Mouse (Mus musculus) CH12.LX (cell line): Measurements from ENCODE around the gene Ubxn2a. TPM values are rescaled to one million over a fixed set of nuclear protein-coding genes. Genes with fewer than 3 reads are reported as not detected.

Experiments
- DNase-seq: peaks from one replicate; pipeline ENCODE4 v3.0.0-alpha.2; 2013; ENCODE audit errors: extremely low read depth
- H3K27ac ChIP-seq: 2 replicates; pipeline ENCODE4 v1.5.1; 2012; ENCODE audit warnings: low read depth, mild to moderate bottlenecking, control low read depth, moderate library complexity; ENCODE audit not compliant: insufficient read depth
- H3K27me3 ChIP-seq: replicated peaks from 2 replicates; pipeline ENCODE3; 2012; ENCODE audit warnings: inconsistent platforms
- H3K36me3 ChIP-seq, 2 experiments: replicated peaks in 1 of 2; 2 replicates each; pipeline versions ENCODE3 to v1.6.1; 2012; ENCODE audit warnings: inconsistent platforms in 1 of 2, low read length in 1 of 2, mild to moderate bottlenecking in 1 of 2, mixed read lengths in 1 of 2, moderate library complexity in 1 of 2; ENCODE audit not compliant: control insufficient read depth in 1 of 2, insufficient read depth in 1 of 2
- H3K4me1 ChIP-seq, 2 experiments: 2 replicates each; pipeline ENCODE4 v1.6.1; 2012; ENCODE audit warnings: inconsistent platforms in 1 of 2, moderate library complexity in 1 of 2; ENCODE audit not compliant: insufficient read depth in 2 of 2, control insufficient read depth in 1 of 2
- H3K4me2 ChIP-seq: 2 replicates; pipeline ENCODE4 v1.6.1; 2012; ENCODE audit warnings: low read depth, mild to moderate bottlenecking, control low read depth; ENCODE audit not compliant: poor library complexity, insufficient read depth, severe bottlenecking
- H3K4me3 ChIP-seq, 3 experiments: fragments of 150-350 bp in 1 of 3; sonication (generic) in 1 of 3; replicated peaks in 1 of 3; 2 replicates each; pipeline versions ENCODE3 to v1.5.1; 2011 to 2012; ENCODE audit warnings: low read depth in 2 of 3, low read length in 2 of 3, mild to moderate bottlenecking in 2 of 3, moderate library complexity in 2 of 3, control low read depth in 1 of 3, improper control_type of control experiment in 1 of 3, inconsistent platforms in 1 of 3, mixed read lengths in 1 of 3; ENCODE audit not compliant: poor library complexity in 1 of 3
- H3K79me2 ChIP-seq: replicated peaks from 2 replicates; pipeline ENCODE4 v1.6.1; 2012; ENCODE audit warnings: mild to moderate bottlenecking, moderate library complexity; ENCODE audit not compliant: control insufficient read depth, poor library complexity, insufficient read depth, severe bottlenecking; ENCODE audit errors: extremely low read depth
- H3K9ac ChIP-seq: 2 replicates; pipeline ENCODE4 v1.6.1; 2012; ENCODE audit warnings: low read depth, mild to moderate bottlenecking, control low read depth, moderate library complexity; ENCODE audit not compliant: insufficient read depth
- H3K9me3 ChIP-seq: replicated peaks from 2 replicates; pipeline ENCODE3; 2012; ENCODE audit warnings: low read length, inconsistent platforms, mixed read lengths
- CTCF ChIP-seq, 2 experiments: IDR thresholded peaks in 1 of 2; conservative IDR thresholded peaks in 1 of 2; 2 replicates each; pipeline ENCODE4 v1.5.1; 2011 to 2012; ENCODE audit warnings: low read depth in 2 of 2, low read length in 2 of 2, improper control_type of control experiment in 1 of 2, inconsistent platforms in 1 of 2, mild to moderate bottlenecking in 1 of 2, moderate library complexity in 1 of 2
- E2F4 ChIP-seq: IDR thresholded peaks from 2 replicates; pipeline ENCODE4 v1.6.1; 2011; ENCODE audit warnings: low read depth, low read length, improper control_type of control experiment; ENCODE audit not compliant: insufficient replicate concordance
- ELF1 ChIP-seq: IDR thresholded peaks from 2 replicates; pipeline ENCODE4 v1.6.1; 2014; ENCODE audit warnings: low read depth, mild to moderate bottlenecking, inconsistent platforms, low read length, improper control_type of control experiment
- EP300 ChIP-seq: IDR thresholded peaks from 2 replicates; pipeline ENCODE4 v1.6.1; 2011; ENCODE audit warnings: low read length, improper control_type of control experiment
- ETS1 ChIP-seq: conservative IDR thresholded peaks from 2 replicates; pipeline ENCODE4 v1.6.1; 2012; ENCODE audit warnings: low read depth, mild to moderate bottlenecking, inconsistent platforms, low read length, improper control_type of control experiment, moderate library complexity
- GABPA ChIP-seq: IDR thresholded peaks from 2 replicates; pipeline ENCODE4 v1.6.1; 2012; ENCODE audit warnings: low read depth, low read length, improper control_type of control experiment, inconsistent platforms; ENCODE audit not compliant: insufficient replicate concordance
- HCFC1 ChIP-seq: IDR thresholded peaks from 2 replicates; pipeline ENCODE4 v1.6.1; 2012; ENCODE audit warnings: low read depth, mild to moderate bottlenecking, inconsistent platforms, low read length, improper control_type of control experiment
- JUN ChIP-seq: IDR thresholded peaks from 2 replicates; pipeline ENCODE4 v1.6.1; 2011; ENCODE audit warnings: low read depth, mild to moderate bottlenecking, low read length, improper control_type of control experiment, moderate library complexity; ENCODE audit not compliant: insufficient read depth
- JUND ChIP-seq: conservative IDR thresholded peaks from 2 replicates; pipeline ENCODE4 v1.6.1; 2011; ENCODE audit warnings: low read depth, low read length, improper control_type of control experiment
- KAT2A ChIP-seq: IDR thresholded peaks from 2 replicates; pipeline ENCODE4 v1.6.1; 2012; ENCODE audit warnings: low read length, improper control_type of control experiment, inconsistent platforms; ENCODE audit not compliant: insufficient replicate concordance
- MAX ChIP-seq: IDR thresholded peaks from 2 replicates; pipeline ENCODE4 v1.6.1; 2011; ENCODE audit warnings: low read length, improper control_type of control experiment
- MEF2A ChIP-seq: IDR thresholded peaks from 2 replicates; pipeline ENCODE4 v1.6.1; 2014; ENCODE audit warnings: low read depth, mild to moderate bottlenecking, inconsistent platforms, low read length, improper control_type of control experiment, borderline replicate concordance
- MYC ChIP-seq: IDR thresholded peaks from 2 replicates; pipeline ENCODE4 v1.6.1; 2011; ENCODE audit warnings: low read depth, mild to moderate bottlenecking, improper control_type of control experiment, low read length
- NELFE ChIP-seq: IDR thresholded peaks from 2 replicates; pipeline ENCODE4 v1.6.1; 2011; ENCODE audit warnings: low read depth, low read length, improper control_type of control experiment
- NRF1 ChIP-seq: IDR thresholded peaks from 2 replicates; pipeline ENCODE4 v1.6.1; 2014; ENCODE audit warnings: low read depth, mild to moderate bottlenecking, inconsistent platforms, low read length, improper control_type of control experiment, moderate library complexity
- PAX5 ChIP-seq: IDR thresholded peaks from 2 replicates; pipeline ENCODE4 v1.6.1; 2012; ENCODE audit warnings: low read length, inconsistent platforms, mixed read lengths
- POLR2AphosphoS2 ChIP-seq: IDR thresholded peaks from 2 replicates; pipeline ENCODE4 v1.6.1; 2011; ENCODE audit warnings: low read depth, low read length, improper control_type of control experiment
- RAD21 ChIP-seq: IDR thresholded peaks from 2 replicates; pipeline ENCODE4 v1.6.1; 2011; ENCODE audit warnings: low read depth, mild to moderate bottlenecking, low read length, improper control_type of control experiment, moderate library complexity
- RCOR1 ChIP-seq: conservative IDR thresholded peaks from 2 replicates; pipeline ENCODE4 v1.6.1; 2012; ENCODE audit warnings: low read depth, mild to moderate bottlenecking, inconsistent platforms, low read length, improper control_type of control experiment
- SIN3A ChIP-seq: IDR thresholded peaks from 2 replicates; pipeline ENCODE4 v1.6.1; 2012; ENCODE audit warnings: low read length, improper control_type of control experiment, inconsistent platforms
- SMC3 ChIP-seq: IDR thresholded peaks from 2 replicates; pipeline ENCODE4 v1.6.1; 2011; ENCODE audit warnings: low read depth, low read length, improper control_type of control experiment
- TCF12 ChIP-seq: IDR thresholded peaks from 2 replicates; pipeline ENCODE4 v1.6.1; 2014; ENCODE audit warnings: low read depth, mild to moderate bottlenecking, inconsistent platforms, low read length, improper control_type of control experiment
- UBTF ChIP-seq: IDR thresholded peaks from 2 replicates; pipeline ENCODE4 v1.6.1; 2012; ENCODE audit warnings: low read depth, mild to moderate bottlenecking, inconsistent platforms, low read length, improper control_type of control experiment, moderate library complexity
- USF1 ChIP-seq: IDR thresholded peaks from 2 replicates; pipeline ENCODE4 v1.6.1; 2014; ENCODE audit warnings: low read depth, mild to moderate bottlenecking, inconsistent platforms, low read length, improper control_type of control experiment
- ZC3H11A ChIP-seq: IDR thresholded peaks from 2 replicates; pipeline ENCODE4 v1.6.1; 2012; ENCODE audit warnings: low read depth, mild to moderate bottlenecking, inconsistent platforms, low read length, improper control_type of control experiment
- ZKSCAN1 ChIP-seq: IDR thresholded peaks from 2 replicates; pipeline ENCODE4 v1.6.1; 2012; ENCODE audit warnings: low read depth, inconsistent platforms, low read length, improper control_type of control experiment, borderline replicate concordance
- ZNF384 ChIP-seq: IDR thresholded peaks from 2 replicates; pipeline ENCODE4 v1.6.1; 2012; ENCODE audit warnings: low read depth, low read length, improper control_type of control experiment, inconsistent platforms
- dilution Hi-C: fragments of 300-500 bp; cut with MboI; formaldehyde crosslinking; loops from 2 replicates; pipeline ENCODE4 v1.14.3; 2020; ENCODE audit warnings: low sequenced_read_pairs; ENCODE audit not compliant: extremely low pct_unique_long_range_greater_than_20kb, extremely low pct_ligation_motif_present
- in situ Hi-C: fragments of 300-500 bp; cut with MboI; formaldehyde crosslinking; loops from 3 replicates; pipeline ENCODE4 v1.14.3; 2019; ENCODE audit warnings: low sequenced_read_pairs, low pct_ligation_motif_present, low pct_unique_long_range_greater_than_20kb, mixed read lengths
- polyA plus RNA-seq: library from polyadenylated mRNA; unstranded; fragments of >175 nt; gene quantifications from 2 replicates; pipeline ENCODE4 v1.2.1, GENCODE M21; 2012; ENCODE audit warnings: low read depth; ENCODE audit not compliant: insufficient read length
- total RNA-seq, 2 experiments: library from RNA; depleted of rRNA; stranded (reverse); fragments of 300-350 nt in 1 of 2; fragments of >200 nt in 1 of 2; gene quantifications; 2 replicates each; pipeline ENCODE4 v1.2.3; 2012 to 2014

Gene Ubxn2a
- total and polyA plus RNA-seq, 3 experiments = 15.2 to 25.4 (median 23.5) TPM

DNA sequence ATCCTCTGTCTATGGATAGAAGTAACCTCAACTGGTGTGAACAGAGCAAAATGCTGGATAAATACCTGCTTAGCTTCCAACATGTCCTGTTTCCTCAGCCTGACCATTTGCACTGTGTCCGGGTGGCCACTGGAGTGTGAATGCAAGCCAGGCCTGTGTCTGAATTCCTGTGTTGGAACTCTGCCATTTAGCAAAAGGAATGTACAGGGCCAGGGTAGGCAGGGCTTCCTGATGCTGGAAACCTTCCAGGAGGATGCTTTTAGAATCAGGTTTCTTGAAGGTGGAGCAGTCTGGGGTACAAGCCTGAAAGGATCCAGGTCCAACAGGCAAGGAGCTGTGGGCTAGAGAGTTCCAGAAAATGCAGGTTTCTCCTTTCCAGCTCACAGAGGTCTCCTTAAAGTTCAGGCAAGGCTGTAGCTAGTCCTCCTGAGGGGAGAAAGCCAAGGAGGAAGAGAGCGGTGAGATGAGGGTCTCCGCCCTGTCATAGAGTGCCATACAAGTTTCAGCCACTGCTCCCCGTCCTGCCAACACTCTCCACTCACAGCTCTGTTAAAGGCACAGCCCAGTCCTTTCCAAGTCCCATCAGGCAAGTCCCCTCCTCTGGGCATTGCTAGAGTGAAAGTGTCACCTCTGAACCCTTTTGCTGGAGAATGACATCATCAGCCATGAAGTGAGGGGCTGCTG is 43.7 kb downstream of the Ubxn2a start:
- no peaks in the 10 kb centered on the region for H3K79me2 ChIP-seq
- no peak overlapping the region for H3K9ac ChIP-seq
- H3K9me3 ChIP-seq = peaks cover 2% of the 10 kb centered on the region
- H3K36me3 ChIP-seq = peaks cover 0 to 31% of the 10 kb centered on the region in 2 experiments
- no peak overlapping the region for H3K4me2 ChIP-seq
- in situ Hi-C loops = no loop called here
- DNase-seq = no peak
- H3K4me3 ChIP-seq = no peak overlapping the region
- no peaks in the 10 kb centered on the region for H3K27me3 ChIP-seq
- dilution Hi-C loops = no loop called here
- H3K27ac ChIP-seq = no peak overlapping the region
- H3K4me1 ChIP-seq = no peaks in the 10 kb centered on the region
- TF ChIP-seq UBTF (no peak), MEF2A (no peak), ETS1 (no peak), NRF1 (no peak), E2F4 (no peak), ZKSCAN1 (no peak), SMC3 (no peak), MYC (no peak), ELF1 (no peak), POLR2AphosphoS2 (no peak), ZC3H11A (no peak), USF1 (no peak), TCF12 (no peak), NELFE (no peak), RAD21 (no peak)
- TF ChIP-seq, all 38 proteins: peak for 0

DNA sequence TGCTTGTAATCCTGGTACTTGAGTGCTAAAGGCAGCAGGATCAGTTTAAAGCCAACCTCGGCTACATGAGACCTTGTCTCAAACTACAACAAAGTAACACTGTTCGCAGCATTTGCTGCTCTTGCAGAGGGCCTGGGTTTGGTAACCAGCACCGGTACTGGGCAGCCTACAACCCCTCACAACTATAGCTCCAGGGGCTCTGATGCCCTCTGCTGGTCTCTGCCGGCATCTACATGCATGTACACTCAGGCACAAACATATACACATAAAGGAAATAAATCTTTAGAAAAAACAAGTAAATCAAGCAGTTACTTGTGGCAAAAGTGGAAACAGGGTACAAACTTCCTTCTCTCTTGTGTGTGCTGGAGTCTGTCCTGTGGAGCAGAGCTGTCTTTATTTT is 44.8 kb downstream of the Ubxn2a start:
- Histone ChIP-seq H3K9me3 (peaks cover 2% of the 10 kb centered on the region), H3K27me3 (no peaks in the 10 kb centered on the region), H3K4me1 (no peaks in the 10 kb centered on the region), H3K9ac (no peak overlapping the region), H3K27ac (no peak overlapping the region), H3K4me2 (no peak overlapping the region), H3K36me3 (peaks cover 4 to 40% of the 10 kb centered on the region in 2 experiments), H3K4me3 (no peak overlapping the region), H3K79me2 (no peaks in the 10 kb centered on the region)
- in situ Hi-C loops (no loop called here), dilution Hi-C loops (no loop called here)
- no peak for DNase-seq
- TF ChIP-seq MAX (no peak), NRF1 (no peak), USF1 (no peak), GABPA (no peak), NELFE (no peak), KAT2A (no peak), SMC3 (0 out of 2 replicates have a peak, but pooled peaks have one; percentile 13), EP300 (no peak), CTCF (conservative IDR thresholded peaks at IDR 0.05 in 1 of 2, IDR thresholded peaks at IDR 0.05 in 1 of 2; ENCODE audit: low read depth in 2 of 2, low read length in 2 of 2) (peak in 1 of 2 experiments; percentile 46; a peak in 2 of 4 replicates), TCF12 (no peak), PAX5 (no peak), ZNF384 (no peak), HCFC1 (no peak), RCOR1 (no peak), UBTF (no peak), ETS1 (no peak), SIN3A (no peak), JUND (no peak), E2F4 (no peak), RAD21 (peak; percentile 9), ZKSCAN1 (no peak), JUN (no peak), ZC3H11A (no peak), MEF2A (no peak)
